ENCODE assay signal across 31 mouse cellular contexts in genomic region chr12:100579221-100579620, GRCm38 (mm10). TPM values are rescaled to one million over a fixed set of nuclear protein-coding genes. Genes with fewer than 3 reads are reported as not detected.
DNase-seq lines count a peak whose midpoint lies in the region; ATAC-seq and TF ChIP-seq lines count a peak whose summit lies in the region.
"Had no signal": no experiment of that assay in that cellular context is flagged by ENCODE, and none has a peak within 500 bp of the region (broad histone marks: within the 10 kb centered on the region; RNA-seq: fewer than 3 reads in every experiment).

No protein-coding gene starts in this region.

- 94% methylated on average over 2 of the region's 2 CpGs for WGBS in hindbrain, postnatal 0 days
- WGBS in hindbrain, embryonic 13.5 days, result 94% methylated on average over 2 of the region's 2 CpGs

- peak; percentile 18 for DNase-seq in hindbrain, postnatal 0 days (ENCODE audit: low spot score)
- DNase-seq in cerebellum, adult 11-12 months, result peak; percentile 35
- peak; percentile 11 for DNase-seq in cerebellum, adult 8-10 months
- DNase-seq in cerebellum, postnatal 25 days, result peak; percentile 34 to 46
- no peak for DNase-seq in kidney, adult 9 months
- no peak for DNase-seq in adrenal gland, adult 8-10 months
- DNase-seq: adrenal gland, postnatal 10 days; gastrocnemius, adult 2 months; kidney, adult 2 months; kidney, postnatal 4 days; layer of hippocampus, postnatal 36 days; liver; lung, embryonic 14.5 days; lung, postnatal 14 days; right cerebral cortex, postnatal 4 days; thymus, adult 18-20 months; thymus, postnatal 36 days had no signal

- H3K4me2 ChIP-seq in hindbrain, postnatal 0 days (ENCODE audit: low read depth, low read length), result no peak overlapping the region
- no peak overlapping the region for H3K4me2 ChIP-seq in hindbrain, embryonic 13.5 days
- H3K4me2 ChIP-seq: heart, embryonic 12.5 days; intestine, embryonic 15.5 days; lung, embryonic 14.5 days; midbrain, embryonic 11.5 days; neural tube, embryonic 13.5 days had no signal

- H3K4me1 ChIP-seq in hindbrain, postnatal 0 days (ENCODE audit: insufficient read depth, low read length), result no peaks in the 10 kb centered on the region
- H3K4me1 ChIP-seq in hindbrain, embryonic 13.5 days (replicated peaks), result no peaks in the 10 kb centered on the region
- H3K4me1 ChIP-seq: heart, embryonic 12.5 days; hindbrain, embryonic 10.5 days; intestine, embryonic 15.5 days; neural tube, embryonic 13.5 days had no signal

- no peaks in the 10 kb centered on the region for H3K9me3 ChIP-seq in hindbrain, postnatal 0 days (ENCODE audit: low read length)
- no peaks in the 10 kb centered on the region for H3K9me3 ChIP-seq in hindbrain, embryonic 13.5 days
- H3K9me3 ChIP-seq: heart, embryonic 12.5 days; hindbrain, embryonic 10.5 days; intestine, embryonic 15.5 days; neural tube, embryonic 13.5 days had no signal

- no peak overlapping the region for H3K4me3 ChIP-seq in hindbrain, postnatal 0 days (ENCODE audit: low read length)
- no peak overlapping the region for H3K4me3 ChIP-seq in hindbrain, embryonic 13.5 days
- H3K4me3 ChIP-seq: erythroblast, embryonic 14.5 days; gastrocnemius, adult 2 months; heart, embryonic 12.5 days; hindbrain, embryonic 10.5 days; intestine, embryonic 15.5 days; neural tube, embryonic 13.5 days had no signal

- TF ChIP-seq CTCF in hindbrain, postnatal 0 days (IDR thresholded peaks at IDR 0.05; ENCODE audit: low read depth), result no peak

- no peak overlapping the region for H3K27ac ChIP-seq in hindbrain, postnatal 0 days
- H3K27ac ChIP-seq in hindbrain, embryonic 13.5 days, result no peak overlapping the region
- H3K27ac ChIP-seq: gastrocnemius, adult 2 months; hindbrain, embryonic 10.5 days; intestine, embryonic 15.5 days; kidney, postnatal 0 days; liver, embryonic 14.5 days; neural tube, embryonic 13.5 days; stomach, postnatal 0 days had no signal

- no peaks in the 10 kb centered on the region for H3K27me3 ChIP-seq in hindbrain, postnatal 0 days (ENCODE audit: insufficient read depth, low read length)
- H3K27me3 ChIP-seq in hindbrain, embryonic 13.5 days, result no peaks in the 10 kb centered on the region
- H3K27me3 ChIP-seq: CH12.LX; heart, embryonic 12.5 days; intestine, embryonic 15.5 days; neural tube, embryonic 13.5 days had no signal

- H3K9ac ChIP-seq in hindbrain, postnatal 0 days (replicated peaks; ENCODE audit: low read length), result no peak overlapping the region
- H3K9ac ChIP-seq in hindbrain, embryonic 13.5 days, result no peak overlapping the region
- H3K9ac ChIP-seq: heart, embryonic 12.5 days; intestine, embryonic 15.5 days; liver, embryonic 14.5 days; lung, embryonic 14.5 days; neural tube, embryonic 13.5 days had no signal

- H3K36me3 ChIP-seq in hindbrain, postnatal 0 days (ENCODE audit: insufficient read depth, low read length), result 0 out of 2 replicates have a peak, but pooled peaks cover under 1% of the 10 kb centered on the region
- H3K36me3 ChIP-seq in hindbrain, embryonic 13.5 days, result peaks cover under 1% of the 10 kb centered on the region
- H3K36me3 ChIP-seq: heart, embryonic 12.5 days; hindbrain, embryonic 10.5 days; intestine, embryonic 15.5 days had no signal

- ATAC-seq in hindbrain, postnatal 0 days, result no peak
- no peak for ATAC-seq in hindbrain, embryonic 13.5 days (ENCODE audit: low FRiP score)
- ATAC-seq: activated CD4-positive, CD25-positive, alpha-beta regulatory T cell, adult 4 months; forebrain, embryonic 16.5 days; hindbrain, embryonic 16.5 days; intestine, embryonic 15.5 days had no signal

RNA-seq across cellular contexts. Expression of gene Ttc7b, which starts 58.6 kb away (rescaled TPM):
- total RNA-seq in hindbrain, postnatal 0 days (2014; rRNA removed), result 45.6 and 51.2 TPM in 2 replicates
- polyA plus RNA-seq in hindbrain, postnatal 0 days (2015; fragmentation: Nextera tagmentation; extraction: Ambion mirVana), result 8.3 and 8.6 TPM in 2 replicates
- polyA plus RNA-seq in hindbrain, embryonic 13.5 days (2015; fragmentation: Nextera tagmentation; extraction: Ambion mirVana), result 6.9 and 7.3 TPM in 2 replicates
- 100 to 1,000 TPM in 1 of 4 experiments, 10 to 100 TPM in 3; 89.9 to 102 (median 95.5) TPM for total RNA-seq in adrenal gland, adult 8-10 months (2022)

Comparison
In these comparisons a context has a peak if more than half of its experiments do, and no peak if none do; other contexts are left out.
1. DNase-seq: peak in hindbrain, postnatal 0 days (single experiment), cerebellum, adult 11-12 months (single experiment), cerebellum, adult 8-10 months (single experiment) and cerebellum, postnatal 25 days (2 of 2); none in kidney, adult 9 months (single experiment) and adrenal gland, adult 8-10 months (single experiment).